Mouse (Mus musculus) urinary bladder, postnatal 25 days (tissue): Measurements from ENCODE around the gene Ptges2.
A peak's percentile ranks its signal among the peaks of the same experiment; 100 is the strongest.

ENCODE experiments used
- DNase-seq: peaks from one replicate; pipeline ENCODE4 v3.0.0; 2022; ENCODE audit warnings: low spot score

The Ptges2 gene

GRCm38 (mm10) chr2:32375317-32375940, 20.3 kb upstream of the Ptges2 start:
- no peak for DNase-seq

GRCm38 (mm10) chr2:32376963-32377362, 18.7 kb upstream of the Ptges2 start:
- no peak for DNase-seq

GRCm38 (mm10) chr2:32380001-32380500, 15.6 kb upstream of the Ptges2 start:
- DNase-seq: no peak

GRCm38 (mm10) chr2:32381141-32381774, 14.4 kb upstream of the Ptges2 start:
- DNase-seq: no peak

GRCm38 (mm10) chr2:32381775-32382223, 13.9 kb upstream of the Ptges2 start, which contains the start of gene 1110008P14Rik:
Gene 1110008P14Rik, minus strand, starts transcription at chr2:32381938.
- peak; percentile 97 for DNase-seq

- DNase-seq: no peak
Measured at GRCm38 (mm10) chr2:32382689-32383088, 13.0 kb upstream of the Ptges2 start.

- DNase-seq: no peak
Measured at GRCm38 (mm10) chr2:32387706-32388490, 7.8 kb upstream of the Ptges2 start, which contains the start of gene Lcn2. Gene Lcn2, minus strand, starts transcription at chr2:32388252.

- DNase-seq: no peak
Measured at GRCm38 (mm10) chr2:32389157-32389556, 6.5 kb upstream of the Ptges2 start.

- DNase-seq: no peak
Measured at GRCm38 (mm10) chr2:32390871-32391270, 4.8 kb upstream of the Ptges2 start.

GRCm38 (mm10) chr2:32392063-32392462, 3.6 kb upstream of the Ptges2 start:
- peak; percentile 28 for DNase-seq

GRCm38 (mm10) chr2:32394973-32395372, 723 bp upstream of the Ptges2 start:
- no peak for DNase-seq

GRCm38 (mm10) chr2:32395946-32396621, 388 bp downstream of the Ptges2 start:
- DNase-seq: peak; percentile 82

- no peak for DNase-seq
Measured at GRCm38 (mm10) chr2:32396695-32397094, 999 bp downstream of the Ptges2 start.

GRCm38 (mm10) chr2:32404663-32405062, 9.0 kb downstream of the Ptges2 start:
- peak; percentile 97 for DNase-seq

- no peak for DNase-seq
Measured at GRCm38 (mm10) chr2:32407144-32407824, 11.6 kb downstream of the Ptges2 start.

- DNase-seq: no peak
Measured at GRCm38 (mm10) chr2:32408429-32409424, 13.0 kb downstream of the Ptges2 start.

- DNase-seq: no peak
Measured at GRCm38 (mm10) chr2:32411407-32411806, 15.7 kb downstream of the Ptges2 start.

GRCm38 (mm10) chr2:32412742-32413531, 17.2 kb downstream of the Ptges2 start:
- DNase-seq: no peak

GRCm38 (mm10) chr2:32413936-32414335, 18.2 kb downstream of the Ptges2 start:
- no peak for DNase-seq
